Mouse (Mus musculus): ENCODE measurements at regions not wholly inside any gene's neighbourhood (a gene's known extent, or its start where the extent isn't known, plus 50 kb on each side); places are given as distances from the start of the nearest gene placed in this dataset.

GRCm38 (mm10) chr4:62856406-62856805 is 109.0 kb upstream of the Zfp618 start:
- TF ChIP-seq CTCF (IDR thresholded peaks at IDR 0.05; ENCODE audit: low read depth) = no peak
- TF ChIP-seq EP300 (IDR thresholded peaks at IDR 0.05; ENCODE audit: low read depth) = no peak
